Mouse (Mus musculus) G1E (cell line): Measurements from ENCODE around the gene Lilra6.

Source experiments
- CTCF ChIP-seq: IDR thresholded peaks from 2 replicates; pipeline ENCODE4 v1.5.1; 2012; ENCODE audit warnings: low read depth, low read length, inconsistent platforms, mixed read lengths
- GATA1 ChIP-seq: IDR thresholded peaks from 2 replicates; pipeline ENCODE4 v1.6.1; 2012; ENCODE audit warnings: borderline replicate concordance, low read length, inconsistent platforms, mixed read lengths
- TAL1 ChIP-seq: conservative IDR thresholded peaks from 2 replicates; pipeline ENCODE4 v1.6.1; 2012; ENCODE audit warnings: low read depth, low read length, inconsistent platforms, mixed read lengths

DNA sequence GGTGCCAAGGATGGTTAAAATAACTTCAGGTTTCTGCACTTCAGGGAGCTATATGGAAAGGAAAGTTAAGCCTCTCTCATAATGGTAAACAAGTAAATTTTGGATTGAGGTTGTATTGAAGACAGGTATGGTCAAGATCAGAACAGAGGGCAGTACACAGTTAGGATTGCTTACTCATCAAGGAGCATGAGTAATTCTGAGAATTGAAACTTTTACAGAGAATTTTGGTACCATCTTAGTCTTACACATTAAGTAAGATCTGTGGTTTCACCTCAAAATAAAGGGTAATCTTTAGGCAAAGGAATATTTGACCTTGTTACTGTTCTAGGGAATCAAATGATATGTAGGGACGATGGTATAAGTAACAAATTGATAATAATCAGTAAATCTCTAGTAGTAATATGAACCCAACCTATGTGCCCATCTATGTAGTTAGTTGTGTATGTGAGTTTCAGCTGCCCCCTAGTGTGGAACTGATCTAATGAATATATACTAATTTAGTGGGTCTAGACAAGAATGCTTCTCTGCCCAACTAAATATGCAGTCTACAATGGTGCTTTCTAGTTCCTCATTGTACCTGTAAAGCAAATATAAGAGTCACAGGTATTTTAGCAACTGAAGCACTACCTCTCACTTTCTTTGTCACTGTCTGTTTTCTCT lies 24.7 kb upstream of the Lilra6 start:
- no peak for TF ChIP-seq CTCF
- TF ChIP-seq GATA1, result no peak
- TF ChIP-seq TAL1, result no peak
